Mouse (Mus musculus): ENCODE results near the gene Ythdc1. TPM values are rescaled to one million over a fixed set of nuclear protein-coding genes. Genes with fewer than 3 reads are reported as not detected.
"Not testable (repeated sequence)": the region's sequence is repeated elsewhere in the genome, so short reads cannot be mapped to it uniquely, and the experiment has no call there.

The Ythdc1 gene
- polyA plus RNA-seq, 1 experiment from 2014 or later: 12.3 TPM

DNA sequence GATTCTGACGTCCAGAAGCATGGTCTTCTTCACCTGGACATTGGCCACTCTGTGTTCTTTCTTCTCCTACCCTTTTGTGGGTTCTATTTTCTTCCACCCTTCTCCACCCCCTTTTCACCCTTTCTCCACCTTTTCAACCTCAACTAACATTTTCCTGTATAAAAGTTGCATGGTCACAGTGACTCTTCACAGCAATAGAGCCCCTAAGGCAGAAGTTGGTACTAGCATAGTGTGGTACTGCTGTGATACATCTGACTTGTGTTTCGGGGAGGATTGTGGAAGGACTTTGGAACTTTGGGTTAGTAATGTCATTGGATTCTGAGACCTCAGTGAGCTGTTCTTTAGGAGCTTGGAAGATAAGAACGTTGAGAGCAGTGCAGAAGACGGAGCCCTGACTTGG, 11.8 kb upstream of the Ythdc1 start:
- 44% methylated on average over 4 of the region's 4 CpGs for WGBS (ENCODE audit: insufficient replicate concordance)
- H3K4me2 ChIP-seq (ENCODE audit: low read depth, low read length): no peak overlapping the region
- no peaks in the 10 kb centered on the region for H3K36me3 ChIP-seq (ENCODE audit: control insufficient read depth, insufficient read depth)
- no peak overlapping the region for H3K9ac ChIP-seq (ENCODE audit: low read depth, low read length)
- no peaks in the 10 kb centered on the region for H3K27me3 ChIP-seq (ENCODE audit: control insufficient read depth, insufficient read depth, low read depth, low read length)
- H3K27ac ChIP-seq (ENCODE audit: low read length): no peak overlapping the region
- ATAC-seq (ENCODE audit: low read depth): no peak
- H3K4me3 ChIP-seq (ENCODE audit: low read depth, low read length): no peak overlapping the region
- no peaks in the 10 kb centered on the region for H3K9me3 ChIP-seq (replicated peaks; ENCODE audit: control insufficient read depth, low read length)
- H3K4me1 ChIP-seq (ENCODE audit: control insufficient read depth, low read depth, low read length): no peaks in the 10 kb centered on the region

DNA sequence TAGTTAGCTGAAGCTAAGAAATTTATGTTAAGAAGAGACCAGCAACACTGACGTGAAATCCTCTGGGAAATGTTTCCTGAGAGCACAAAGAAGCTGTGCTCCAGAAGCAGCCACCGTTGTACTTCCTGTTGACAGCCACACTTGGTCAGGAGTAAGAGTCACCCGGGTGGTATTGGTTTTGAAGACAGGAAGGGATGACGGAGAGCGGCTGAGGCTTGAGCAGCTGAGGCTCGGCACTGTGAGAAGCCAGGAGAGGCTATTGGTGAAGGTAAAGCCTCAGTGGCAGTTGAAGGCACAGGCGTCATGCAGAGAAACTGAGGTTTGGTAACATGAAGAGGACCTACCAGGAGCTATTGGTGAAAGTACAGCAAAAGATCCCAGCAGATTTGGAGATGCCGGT, 11.2 kb upstream of the Ythdc1 start:
- no peak overlapping the region for H3K4me2 ChIP-seq (ENCODE audit: low read depth, low read length)
- no peak overlapping the region for H3K27ac ChIP-seq (ENCODE audit: low read length)
- WGBS (ENCODE audit: insufficient replicate concordance): 28% methylated on average over 8 of the region's 8 CpGs
- H3K4me3 ChIP-seq (ENCODE audit: low read depth, low read length): no peak overlapping the region
- H3K27me3 ChIP-seq (ENCODE audit: control insufficient read depth, insufficient read depth, low read depth, low read length): no peaks in the 10 kb centered on the region
- H3K36me3 ChIP-seq (ENCODE audit: control insufficient read depth, insufficient read depth): no peaks in the 10 kb centered on the region
- H3K4me1 ChIP-seq (ENCODE audit: control insufficient read depth, low read depth, low read length): no peaks in the 10 kb centered on the region
- no peaks in the 10 kb centered on the region for H3K9me3 ChIP-seq (replicated peaks; ENCODE audit: control insufficient read depth, low read length)
- ATAC-seq (ENCODE audit: low read depth): no peak
- no peak overlapping the region for H3K9ac ChIP-seq (ENCODE audit: low read depth, low read length)

DNA sequence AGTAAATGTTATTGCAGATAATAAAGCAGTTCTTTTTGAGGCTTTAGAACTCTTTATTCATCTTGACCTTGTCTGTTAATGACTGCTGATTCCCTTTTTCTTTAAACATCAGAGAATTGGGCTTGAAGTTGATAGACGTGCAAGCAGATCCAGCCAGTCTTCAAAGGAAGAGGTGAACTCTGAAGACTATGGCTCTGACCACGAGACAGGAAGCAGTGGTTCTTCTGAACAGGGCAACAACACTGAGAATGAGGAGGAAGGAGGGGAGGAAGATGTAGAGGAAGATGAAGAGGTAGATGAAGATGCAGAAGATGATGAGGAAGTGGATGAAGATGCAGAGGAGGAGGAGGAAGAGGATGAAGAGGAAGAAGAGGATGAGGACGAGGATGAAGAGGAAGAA, 12.8 kb downstream of the Ythdc1 start:
- no peak for ATAC-seq (ENCODE audit: low read depth)
- no peak overlapping the region for H3K27ac ChIP-seq (ENCODE audit: low read length)
- H3K4me3 ChIP-seq (ENCODE audit: low read depth, low read length): no peak overlapping the region
- H3K9ac ChIP-seq (ENCODE audit: low read depth, low read length): no peak overlapping the region
- no peak overlapping the region for H3K4me2 ChIP-seq (ENCODE audit: low read depth, low read length)
- no peaks in the 10 kb centered on the region for H3K4me1 ChIP-seq (ENCODE audit: control insufficient read depth, low read depth, low read length)
- H3K9me3 ChIP-seq (replicated peaks; ENCODE audit: control insufficient read depth, low read length): no peaks in the 10 kb centered on the region
- H3K27me3 ChIP-seq (ENCODE audit: control insufficient read depth, insufficient read depth, low read depth, low read length): no peaks in the 10 kb centered on the region
- WGBS (ENCODE audit: insufficient replicate concordance): 50% methylated on average over 3 of the region's 3 CpGs
- H3K36me3 ChIP-seq (ENCODE audit: control insufficient read depth, insufficient read depth): peaks cover 22% of the 10 kb centered on the region

DNA sequence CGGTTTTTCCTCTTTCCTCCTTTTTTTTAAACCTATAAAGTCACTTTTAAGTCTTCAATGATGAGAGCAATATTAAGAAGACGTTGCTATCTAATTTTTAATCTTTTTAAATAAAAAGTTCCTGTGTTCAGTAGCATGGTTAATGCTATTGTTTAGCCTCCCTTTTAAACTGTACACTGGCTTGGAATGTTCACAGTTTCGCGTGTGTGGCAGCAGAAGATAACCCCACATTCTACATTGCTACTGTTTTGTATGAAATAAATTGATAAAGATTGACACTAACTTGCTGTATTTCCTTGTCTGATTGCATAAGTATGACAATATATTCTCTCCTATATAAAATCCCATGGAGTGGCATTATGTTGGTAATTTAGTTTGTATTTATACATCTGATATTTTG, 32.4 kb downstream of the Ythdc1 start:
- not testable (repeated sequence) for H3K27ac ChIP-seq (ENCODE audit: low read length); H3K4me3 ChIP-seq (ENCODE audit: low read depth, low read length); H3K4me1 ChIP-seq (ENCODE audit: control insufficient read depth, low read depth, low read length); H3K4me2 ChIP-seq (ENCODE audit: low read depth, low read length); H3K9ac ChIP-seq (ENCODE audit: low read depth, low read length); ATAC-seq (ENCODE audit: low read depth); H3K27me3 ChIP-seq (ENCODE audit: control insufficient read depth, insufficient read depth, low read depth, low read length); H3K9me3 ChIP-seq (replicated peaks; ENCODE audit: control insufficient read depth, low read length)
- H3K36me3 ChIP-seq (ENCODE audit: control insufficient read depth, insufficient read depth): peaks cover 14% of the 10 kb centered on the region
- WGBS (ENCODE audit: insufficient replicate concordance): 83% methylated on average over 4 of the region's 4 CpGs

DNA sequence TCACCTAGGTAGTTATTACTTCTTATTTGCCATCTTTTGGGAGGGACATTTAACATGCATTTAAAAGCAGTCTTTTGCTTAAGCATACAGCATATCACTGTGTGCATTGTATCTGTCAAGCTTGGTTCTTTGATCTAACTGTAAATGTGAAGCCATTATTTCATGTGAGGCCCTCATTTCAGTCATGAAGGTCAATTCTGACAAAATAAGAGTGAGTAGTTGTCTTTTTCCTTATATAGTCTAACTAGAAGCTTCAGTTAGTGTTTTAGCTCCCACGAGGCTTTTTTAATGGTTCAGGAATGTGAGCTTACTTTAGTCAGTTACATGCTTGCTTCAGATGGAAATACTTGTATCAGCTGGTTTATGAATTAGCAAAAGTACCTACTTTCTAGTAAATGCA, 34.1 kb downstream of the Ythdc1 start:
- Histone ChIP-seq H3K27me3 (ENCODE audit: control insufficient read depth, insufficient read depth, low read depth, low read length) (no peaks in the 10 kb centered on the region), H3K36me3 (ENCODE audit: control insufficient read depth, insufficient read depth) (peaks cover 12% of the 10 kb centered on the region), H3K9ac (ENCODE audit: low read depth, low read length) (no peak overlapping the region), H3K27ac (ENCODE audit: low read length) (no peak overlapping the region), H3K4me2 (ENCODE audit: low read depth, low read length) (no peak overlapping the region), H3K4me1 (ENCODE audit: control insufficient read depth, low read depth, low read length) (no peaks in the 10 kb centered on the region), H3K4me3 (ENCODE audit: low read depth, low read length) (no peak overlapping the region), H3K9me3 (replicated peaks; ENCODE audit: control insufficient read depth, low read length) (no peaks in the 10 kb centered on the region)
- ATAC-seq (ENCODE audit: low read depth): no peak
- 74% methylated on average over 1 of the region's 1 CpGs for WGBS (ENCODE audit: insufficient replicate concordance)

DNA sequence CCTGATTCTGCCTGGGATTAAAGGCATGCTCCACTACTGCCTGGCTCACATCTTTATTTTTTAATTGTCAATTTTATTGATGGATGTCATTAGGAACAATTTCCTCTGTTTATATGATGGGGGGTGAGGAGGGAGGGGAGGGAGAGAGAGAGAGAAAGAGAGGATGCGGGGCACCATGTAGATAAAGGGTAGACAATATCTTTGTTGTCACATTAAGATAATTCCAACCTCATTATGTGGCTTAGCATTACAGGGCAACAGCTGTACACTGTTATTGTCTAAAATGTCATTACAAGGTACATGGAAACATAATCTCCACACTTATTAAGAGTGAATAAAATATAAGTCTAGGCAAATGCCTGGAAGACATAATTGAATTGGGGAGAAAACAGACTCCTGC, 35.5 kb downstream of the Ythdc1 start:
- Histone ChIP-seq H3K27me3 (ENCODE audit: control insufficient read depth, insufficient read depth, low read depth, low read length) (no peaks in the 10 kb centered on the region), H3K4me1 (ENCODE audit: control insufficient read depth, low read depth, low read length) (no peaks in the 10 kb centered on the region), H3K9me3 (replicated peaks; ENCODE audit: control insufficient read depth, low read length) (no peaks in the 10 kb centered on the region), H3K9ac (ENCODE audit: low read depth, low read length) (no peak overlapping the region), H3K36me3 (ENCODE audit: control insufficient read depth, insufficient read depth) (peaks cover 9% of the 10 kb centered on the region), H3K4me3 (ENCODE audit: low read depth, low read length) (no peak overlapping the region), H3K27ac (ENCODE audit: low read length) (no peak overlapping the region), H3K4me2 (ENCODE audit: low read depth, low read length) (no peak overlapping the region)
- no peak for ATAC-seq (ENCODE audit: low read depth)
- WGBS (ENCODE audit: insufficient replicate concordance): 61% methylated on average over 1 of the region's 1 CpGs

DNA sequence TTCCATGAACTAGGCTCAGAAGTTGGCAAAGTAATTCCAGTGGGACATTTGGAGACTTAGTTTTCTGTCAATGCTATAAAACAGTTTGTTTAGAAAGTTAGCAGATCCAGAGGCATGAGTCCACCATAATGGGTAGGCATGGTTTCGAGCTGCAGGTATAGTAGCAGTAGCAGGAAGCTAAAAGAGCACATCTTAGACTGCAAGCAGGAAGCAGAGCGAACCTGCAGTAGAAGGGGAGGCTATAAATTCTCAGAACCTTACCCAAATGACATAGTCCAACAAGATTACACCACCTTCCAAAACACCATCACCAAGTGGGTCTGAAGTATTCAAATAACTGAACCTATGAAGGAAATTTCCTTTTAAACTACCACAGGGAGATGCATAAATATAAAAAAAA, 36.2 kb downstream of the Ythdc1 start:
- Histone ChIP-seq H3K36me3 (ENCODE audit: control insufficient read depth, insufficient read depth) (peaks cover 9% of the 10 kb centered on the region), H3K9ac (ENCODE audit: low read depth, low read length) (no peak overlapping the region), H3K27ac (ENCODE audit: low read length) (no peak overlapping the region), H3K27me3 (ENCODE audit: control insufficient read depth, insufficient read depth, low read depth, low read length) (no peaks in the 10 kb centered on the region), H3K4me1 (ENCODE audit: control insufficient read depth, low read depth, low read length) (no peaks in the 10 kb centered on the region), H3K9me3 (replicated peaks; ENCODE audit: control insufficient read depth, low read length) (no peaks in the 10 kb centered on the region), H3K4me3 (ENCODE audit: low read depth, low read length) (no peak overlapping the region), H3K4me2 (ENCODE audit: low read depth, low read length) (no peak overlapping the region)
- no peak for ATAC-seq (ENCODE audit: low read depth)
- WGBS (ENCODE audit: insufficient replicate concordance): 66% methylated on average over 2 of the region's 2 CpGs

DNA sequence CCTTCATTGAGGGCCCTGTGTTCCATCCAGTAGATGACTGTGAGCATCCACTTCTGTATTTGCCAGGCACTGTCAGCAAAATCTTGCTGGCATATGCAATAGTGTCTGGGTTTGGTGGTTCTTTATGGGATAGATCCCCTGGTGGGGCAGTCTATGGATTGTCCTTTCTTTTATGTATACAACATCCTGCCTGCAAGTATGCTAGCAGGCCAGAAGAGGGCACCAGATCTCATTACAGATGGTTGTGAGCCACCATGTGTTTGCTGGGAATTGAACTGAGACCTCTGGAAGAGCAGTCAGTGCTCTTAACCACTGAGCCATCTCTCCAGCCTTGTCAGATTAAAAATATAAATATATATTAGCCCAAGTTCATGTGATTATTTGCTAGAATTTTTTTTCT, 37.2 kb downstream of the Ythdc1 start:
- not testable (repeated sequence) for H3K4me2 ChIP-seq (ENCODE audit: low read depth, low read length); H3K9ac ChIP-seq (ENCODE audit: low read depth, low read length); H3K27me3 ChIP-seq (ENCODE audit: control insufficient read depth, insufficient read depth, low read depth, low read length); H3K27ac ChIP-seq (ENCODE audit: low read length); ATAC-seq (ENCODE audit: low read depth); H3K9me3 ChIP-seq (replicated peaks; ENCODE audit: control insufficient read depth, low read length); H3K4me1 ChIP-seq (ENCODE audit: control insufficient read depth, low read depth, low read length); H3K4me3 ChIP-seq (ENCODE audit: low read depth, low read length); H3K36me3 ChIP-seq (ENCODE audit: control insufficient read depth, insufficient read depth)

DNA sequence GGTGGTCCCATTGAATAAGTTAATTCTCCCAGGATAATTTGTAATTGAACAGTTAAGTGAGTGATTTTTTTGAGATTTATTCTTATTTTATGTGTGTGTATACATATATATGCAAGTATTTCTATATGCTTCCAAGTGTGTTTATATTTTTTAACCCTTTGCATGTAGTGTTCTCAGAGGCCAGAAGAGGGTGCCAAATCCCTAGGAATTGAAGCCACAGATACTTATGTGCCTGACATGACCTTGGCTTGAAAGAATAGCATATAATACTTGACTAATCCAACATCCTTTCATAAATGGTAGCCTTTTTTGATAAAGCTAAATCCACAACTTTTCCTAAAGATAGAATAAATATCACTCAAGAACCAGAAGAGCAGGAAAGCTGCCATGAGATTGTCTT, 46.1 kb downstream of the Ythdc1 start:
- H3K9me3 ChIP-seq (replicated peaks; ENCODE audit: control insufficient read depth, low read length): no peaks in the 10 kb centered on the region
- H3K4me2 ChIP-seq (ENCODE audit: low read depth, low read length): no peak overlapping the region
- no peak for ATAC-seq (ENCODE audit: low read depth)

DNA sequence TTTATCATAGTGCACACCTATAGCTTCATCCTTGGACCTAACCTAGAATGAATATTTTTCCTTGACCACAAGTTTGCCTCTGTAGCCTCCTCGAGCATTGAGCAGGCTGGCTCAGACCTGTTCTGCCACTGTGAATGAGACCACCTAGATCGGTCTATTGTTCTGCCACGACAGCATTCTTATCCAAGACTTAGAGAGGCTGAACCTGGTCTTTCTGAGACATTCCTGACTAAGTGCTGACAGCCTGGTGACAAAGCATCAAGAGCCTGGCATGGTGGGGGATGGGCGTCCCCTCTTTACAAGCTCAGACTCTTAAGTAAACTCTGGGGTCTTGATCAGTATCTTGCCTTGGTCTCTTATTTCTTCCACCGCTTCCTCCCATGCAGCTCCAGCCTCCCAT, 47.6 kb downstream of the Ythdc1 start:
- H3K4me3 ChIP-seq (ENCODE audit: low read depth, low read length): no peak overlapping the region
- H3K36me3 ChIP-seq (ENCODE audit: control insufficient read depth, insufficient read depth): no peaks in the 10 kb centered on the region
- no peaks in the 10 kb centered on the region for H3K9me3 ChIP-seq (replicated peaks; ENCODE audit: control insufficient read depth, low read length)
- H3K27me3 ChIP-seq (ENCODE audit: control insufficient read depth, insufficient read depth, low read depth, low read length): no peaks in the 10 kb centered on the region
- H3K4me1 ChIP-seq (ENCODE audit: control insufficient read depth, low read depth, low read length): no peaks in the 10 kb centered on the region
- H3K27ac ChIP-seq (ENCODE audit: low read length): no peak overlapping the region
- 55% methylated on average over 5 of the region's 5 CpGs for WGBS (ENCODE audit: insufficient replicate concordance)
- H3K9ac ChIP-seq (ENCODE audit: low read depth, low read length): no peak overlapping the region
- ATAC-seq (ENCODE audit: low read depth): no peak
- no peak overlapping the region for H3K4me2 ChIP-seq (ENCODE audit: low read depth, low read length)

More for the DNA sequence above, 46.1 kb downstream of the Ythdc1 start:
- no peaks in the 10 kb centered on the region for H3K4me1 ChIP-seq (ENCODE audit: control insufficient read depth, low read depth, low read length)
- H3K36me3 ChIP-seq (ENCODE audit: control insufficient read depth, insufficient read depth): no peaks in the 10 kb centered on the region
- no peaks in the 10 kb centered on the region for H3K27me3 ChIP-seq (ENCODE audit: control insufficient read depth, insufficient read depth, low read depth, low read length)
- H3K27ac ChIP-seq (ENCODE audit: low read length): no peak overlapping the region
- H3K4me3 ChIP-seq (ENCODE audit: low read depth, low read length): no peak overlapping the region
- no peak overlapping the region for H3K9ac ChIP-seq (ENCODE audit: low read depth, low read length)
